Mouse (Mus musculus): ENCODE measurements at regions not wholly inside any gene's neighbourhood (a gene's known extent, or its start where the extent isn't known, plus 50 kb on each side); places are given as distances from the start of the nearest gene placed in this dataset.

- no peak overlapping the region for H3K9ac ChIP-seq
- H3K9me3 ChIP-seq (replicated peaks) = no peaks in the 10 kb centered on the region
- no peaks in the 10 kb centered on the region for H3K4me1 ChIP-seq
- 32% methylated on average over 9 of the region's 9 CpGs for WGBS (ENCODE audit: insufficient replicate concordance)
- no peak overlapping the region for H3K4me2 ChIP-seq
- H3K4me3 ChIP-seq = no peak overlapping the region
- H3K36me3 ChIP-seq = no peaks in the 10 kb centered on the region
- H3K27me3 ChIP-seq (replicated peaks) = peaks cover 4% of the 10 kb centered on the region; the same call in 1 of the 2 replicates
- no peak overlapping the region for H3K27ac ChIP-seq
- no peak for ATAC-seq
Measured at GRCm38 (mm10) chr4:9780179-9780578, 1094.1 kb upstream of the 2610301B20Rik start.

- Histone ChIP-seq H3K27me3 (replicated peaks) (peaks cover 4% of the 10 kb centered on the region; the same call in 1 of the 2 replicates), H3K4me1 (no peaks in the 10 kb centered on the region), H3K4me3 (no peak overlapping the region), H3K4me2 (no peak overlapping the region), H3K9me3 (replicated peaks) (no peaks in the 10 kb centered on the region), H3K9ac (no peak overlapping the region), H3K36me3 (no peaks in the 10 kb centered on the region), H3K27ac (no peak overlapping the region)
- WGBS (ENCODE audit: insufficient replicate concordance) = 54% methylated on average over 2 of the region's 2 CpGs
- no peak for ATAC-seq
Measured at GRCm38 (mm10) chr4:9781318-9781717, 1093.0 kb upstream of the 2610301B20Rik start.

- Histone ChIP-seq H3K4me3 (no peak overlapping the region), H3K4me2 (no peak overlapping the region), H3K9me3 (replicated peaks) (no peaks in the 10 kb centered on the region), H3K27ac (no peak overlapping the region), H3K27me3 (replicated peaks) (peaks cover 4% of the 10 kb centered on the region; the same call in 1 of the 2 replicates), H3K36me3 (no peaks in the 10 kb centered on the region), H3K9ac (no peak overlapping the region), H3K4me1 (no peaks in the 10 kb centered on the region)
- ATAC-seq = no peak
- 58% methylated on average over 5 of the region's 5 CpGs for WGBS (ENCODE audit: insufficient replicate concordance)
Measured at GRCm38 (mm10) chr4:9787795-9788365, 1086.4 kb upstream of the 2610301B20Rik start.

GRCm38 (mm10) chr4:9790478-9790877 lies 1083.8 kb upstream of the 2610301B20Rik start:
- no peak overlapping the region for H3K27ac ChIP-seq
- no peaks in the 10 kb centered on the region for H3K36me3 ChIP-seq
- no peaks in the 10 kb centered on the region for H3K9me3 ChIP-seq (replicated peaks)
- no peak overlapping the region for H3K4me2 ChIP-seq
- H3K9ac ChIP-seq = no peak overlapping the region
- ATAC-seq = no peak
- H3K27me3 ChIP-seq (replicated peaks) = no peaks in the 10 kb centered on the region
- WGBS (ENCODE audit: insufficient replicate concordance) = 72% methylated on average over 8 of the region's 8 CpGs
- H3K4me1 ChIP-seq = no peaks in the 10 kb centered on the region
- no peak overlapping the region for H3K4me3 ChIP-seq

Data from liver, embryonic 12.5 days (tissue).